Mouse (Mus musculus) embryonic facial prominence, embryonic 11.5 days (tissue): ENCODE results near the gene Slc12a7. TPM values are rescaled to one million over a fixed set of nuclear protein-coding genes. Genes with fewer than 3 reads are reported as not detected.

ENCODE experiments used
- ATAC-seq: fragments of 200-750 bp; cut with Nextera tagmentation; replicated peaks from 2 replicates; pipeline ENCODE4 v1.8.0; 2017; ENCODE audit warnings: low read depth; ENCODE audit not compliant: insufficient number of reproducible peaks, low FRiP score, low TSS enrichment
- DNase-seq: peaks from one replicate; pipeline ENCODE4 v3.0.0-alpha.2; 2015; ENCODE audit warnings: low spot score
- H3K27ac ChIP-seq: fragments of 300-500 bp; sonication (generic); replicated peaks from 2 replicates; pipeline ENCODE4 v1.5.1; 2014; ENCODE audit warnings: mild to moderate bottlenecking, low read depth, low read length, control low read depth
- H3K27me3 ChIP-seq: fragments of 300-500 bp; sonication (generic); 2 replicates; pipeline ENCODE4 v1.6.1; 2014; ENCODE audit warnings: mild to moderate bottlenecking, low read length, moderate library complexity, mixed read lengths; ENCODE audit not compliant: control insufficient read depth, insufficient read depth
- H3K36me3 ChIP-seq: fragments of 300-500 bp; sonication (generic); replicated peaks from 2 replicates; pipeline ENCODE4 v1.6.1; 2014; ENCODE audit warnings: low read depth, mild to moderate bottlenecking, low read length, moderate library complexity, mixed read lengths; ENCODE audit not compliant: control insufficient read depth, insufficient read depth
- H3K4me1 ChIP-seq: fragments of 300-500 bp; sonication (generic); 2 replicates; pipeline ENCODE4 v1.6.1; 2014; ENCODE audit warnings: low read length, mixed read lengths; ENCODE audit not compliant: control insufficient read depth, insufficient read depth
- H3K4me2 ChIP-seq: fragments of 300-500 bp; sonication (generic); 2 replicates; pipeline ENCODE4 v1.6.1; 2014; ENCODE audit warnings: low read depth, mild to moderate bottlenecking, control low read depth, low read length, moderate library complexity
- H3K4me3 ChIP-seq: fragments of 300-500 bp; sonication (generic); 2 replicates; pipeline ENCODE4 v1.5.1; 2014; ENCODE audit warnings: low read depth, low read length, control low read depth
- H3K9ac ChIP-seq: fragments of 300-500 bp; sonication (generic); replicated peaks from 2 replicates; pipeline ENCODE4 v1.6.1; 2014; ENCODE audit warnings: mild to moderate bottlenecking, control low read depth, low read length
- H3K9me3 ChIP-seq: fragments of 300-500 bp; sonication (generic); replicated peaks from 2 replicates; pipeline ENCODE4 v1.6.1; 2016; ENCODE audit warnings: mild to moderate bottlenecking, low read length, inconsistent platforms, mixed read lengths; ENCODE audit not compliant: control insufficient read depth
- WGBS: fragments of 180-500 bp; shearing (Covaris S2); extraction: QIAGEN DNeasy Blood & Tissue Kit; methylation state at CpG from one replicate; pipeline ENCODE4 v1.1.7; 2014; 5-methylcytosine and 5-hydroxymethylcytosine counted together
- polyA plus RNA-seq: library from polyadenylated mRNA; unstranded; fragments of >200 nt; fragmentation: Nextera tagmentation; extraction: Ambion mirVana; gene quantifications from 2 replicates; pipeline ENCODE4 v1.2.1, GENCODE M21; 2014

Gene Slc12a7
- polyA plus RNA-seq, 1 experiment from 2014 or later: 39.6 TPM

DNA sequence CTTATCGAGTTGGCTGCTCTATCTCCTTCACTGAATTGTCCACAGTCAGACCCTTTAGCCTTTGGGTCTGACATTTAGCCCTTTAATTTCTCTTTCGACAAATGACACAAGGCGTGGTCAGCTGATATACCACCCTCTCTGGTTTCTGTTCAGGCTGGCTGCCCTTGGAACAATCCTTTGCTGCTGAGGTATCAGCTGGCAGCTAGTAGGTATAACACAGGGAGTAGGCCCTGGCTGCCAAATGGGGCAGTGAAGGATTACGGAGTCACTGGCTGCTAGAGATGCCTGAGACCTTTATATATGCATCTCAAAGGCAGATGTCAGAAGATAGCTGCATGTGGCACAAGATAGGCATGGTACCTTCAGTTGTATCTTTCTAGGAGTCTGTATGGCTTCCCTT is 42.9 kb downstream of the Slc12a7 start:
- Histone ChIP-seq H3K4me3 (no peak overlapping the region), H3K9ac (no peak overlapping the region), H3K4me2 (no peak overlapping the region), H3K27me3 (no peaks in the 10 kb centered on the region), H3K27ac (no peak overlapping the region), H3K4me1 (no peaks in the 10 kb centered on the region; the same call in 1 of the 2 replicates), H3K9me3 (no peaks in the 10 kb centered on the region), H3K36me3 (no peaks in the 10 kb centered on the region; the same call in 1 of the 2 replicates)
- WGBS: 79% methylated on average over 4 of the region's 4 CpGs
- DNase-seq (no peak), ATAC-seq (no peak)

DNA sequence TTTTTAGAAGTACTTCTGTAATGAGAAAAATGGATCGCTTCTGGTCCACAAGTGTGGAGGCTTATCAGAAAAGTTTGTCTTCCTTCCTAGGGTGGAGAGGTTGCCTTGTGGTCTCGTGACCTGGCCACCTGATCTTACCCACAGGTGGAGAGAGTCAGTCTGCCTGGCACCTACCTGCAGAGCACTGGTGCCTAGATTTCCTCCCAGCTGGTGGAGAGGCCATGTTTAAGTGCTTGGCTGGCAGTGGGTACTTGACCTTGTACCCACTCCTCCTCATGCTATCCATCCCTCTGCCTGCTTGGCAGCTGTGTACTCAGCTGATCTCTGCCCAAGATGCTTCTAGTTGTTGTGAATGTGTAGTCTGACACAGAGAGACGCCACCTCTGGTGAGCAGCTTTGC is 44.7 kb downstream of the Slc12a7 start:
- no peak overlapping the region for H3K4me2 ChIP-seq
- H3K9me3 ChIP-seq: no peaks in the 10 kb centered on the region
- H3K9ac ChIP-seq: no peak overlapping the region
- no peak for ATAC-seq
- H3K4me3 ChIP-seq: no peak overlapping the region
- no peaks in the 10 kb centered on the region; the same call in 1 of the 2 replicates for H3K36me3 ChIP-seq
- DNase-seq: no peak
- 80% methylated on average over 3 of the region's 3 CpGs for WGBS
- H3K4me1 ChIP-seq: no peaks in the 10 kb centered on the region; the same call in 1 of the 2 replicates
- no peak overlapping the region for H3K27ac ChIP-seq
- no peaks in the 10 kb centered on the region for H3K27me3 ChIP-seq

DNA sequence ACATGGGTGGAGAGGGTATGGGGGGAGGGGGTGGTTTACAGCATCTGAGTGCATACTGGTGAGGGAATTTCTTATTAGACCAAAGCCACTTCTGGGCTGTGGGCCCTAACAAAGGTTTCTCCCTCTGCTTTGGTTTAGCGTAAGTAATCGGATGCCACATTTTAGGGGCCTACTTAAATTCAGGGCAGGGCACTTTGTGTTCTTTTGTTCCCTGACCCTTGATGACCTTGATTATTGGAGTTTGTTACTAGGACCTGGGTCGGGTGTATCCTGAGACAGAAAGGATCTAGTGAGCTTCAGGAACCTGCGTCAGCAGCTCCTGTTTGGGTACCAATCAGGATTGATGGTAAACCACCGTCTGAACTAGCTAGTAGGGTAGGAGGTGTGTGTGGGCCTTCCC is 49.6 kb downstream of the Slc12a7 start:
- no peak for ATAC-seq
- H3K9ac ChIP-seq: no peak overlapping the region
- H3K27me3 ChIP-seq: no peaks in the 10 kb centered on the region
- 55% methylated on average over 5 of the region's 5 CpGs for WGBS
- H3K27ac ChIP-seq: no peak overlapping the region
- DNase-seq: no peak
- no peaks in the 10 kb centered on the region; the same call in none of the 2 replicates for H3K36me3 ChIP-seq
- no peaks in the 10 kb centered on the region for H3K4me1 ChIP-seq
- no peak overlapping the region for H3K4me2 ChIP-seq
- no peak overlapping the region for H3K4me3 ChIP-seq
- H3K9me3 ChIP-seq: no peaks in the 10 kb centered on the region

DNA sequence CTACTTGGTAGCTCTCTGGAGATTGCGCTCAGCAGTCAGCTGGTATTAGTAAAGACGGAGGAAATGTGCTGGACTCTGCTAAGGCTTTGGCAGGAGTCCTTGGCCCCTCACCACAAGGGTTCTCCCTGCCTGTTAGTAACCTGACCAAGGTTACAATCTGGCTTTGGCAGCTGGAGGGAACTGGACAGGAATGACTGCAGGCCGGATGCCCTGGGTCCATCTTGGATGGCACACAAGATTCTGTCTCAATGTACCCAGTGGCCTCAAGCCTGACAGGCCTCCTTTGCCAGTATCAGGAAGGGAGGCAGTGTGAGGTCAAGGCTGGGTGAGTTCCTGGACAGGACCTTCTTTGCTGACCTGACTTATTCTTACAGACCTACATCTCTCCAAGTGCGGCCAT is 59.3 kb downstream of the Slc12a7 start:
- Histone ChIP-seq H3K4me1 (no peaks in the 10 kb centered on the region), H3K4me3 (no peak overlapping the region), H3K9me3 (no peaks in the 10 kb centered on the region), H3K36me3 (peaks cover 9% of the 10 kb centered on the region), H3K9ac (no peak overlapping the region), H3K4me2 (no peak overlapping the region), H3K27ac (no peak overlapping the region), H3K27me3 (no peaks in the 10 kb centered on the region)
- WGBS: 98% methylated on average over 4 of the region's 4 CpGs
- DNase-seq: no peak
- ATAC-seq: no peak

DNA sequence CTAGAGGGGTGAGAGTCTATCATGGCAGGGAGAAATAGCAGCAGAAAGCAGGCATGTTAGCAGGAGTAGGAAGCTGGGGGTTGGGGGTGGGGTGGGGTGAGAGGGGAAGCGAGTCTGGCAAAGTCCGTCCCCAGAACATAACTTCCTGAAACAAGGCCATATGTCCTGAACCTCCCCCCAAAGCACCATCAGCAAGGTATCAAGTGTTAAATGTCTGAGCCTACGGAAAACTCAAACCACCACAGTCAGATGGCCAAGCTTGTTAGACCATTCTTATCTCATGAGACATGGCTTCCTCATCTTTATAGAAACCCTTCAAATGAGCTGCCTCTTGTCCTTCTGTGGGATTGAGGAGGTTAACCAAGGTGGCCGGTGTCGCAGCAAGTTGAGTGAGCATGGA is 60.3 kb downstream of the Slc12a7 start:
- Histone ChIP-seq H3K27ac (no peak overlapping the region), H3K4me2 (no peak overlapping the region), H3K27me3 (no peaks in the 10 kb centered on the region), H3K9me3 (no peaks in the 10 kb centered on the region), H3K9ac (no peak overlapping the region), H3K4me3 (no peak overlapping the region), H3K36me3 (peaks cover 9% of the 10 kb centered on the region), H3K4me1 (no peaks in the 10 kb centered on the region)
- DNase-seq (no peak), ATAC-seq (no peak)
- 90% methylated on average over 5 of the region's 5 CpGs for WGBS

DNA sequence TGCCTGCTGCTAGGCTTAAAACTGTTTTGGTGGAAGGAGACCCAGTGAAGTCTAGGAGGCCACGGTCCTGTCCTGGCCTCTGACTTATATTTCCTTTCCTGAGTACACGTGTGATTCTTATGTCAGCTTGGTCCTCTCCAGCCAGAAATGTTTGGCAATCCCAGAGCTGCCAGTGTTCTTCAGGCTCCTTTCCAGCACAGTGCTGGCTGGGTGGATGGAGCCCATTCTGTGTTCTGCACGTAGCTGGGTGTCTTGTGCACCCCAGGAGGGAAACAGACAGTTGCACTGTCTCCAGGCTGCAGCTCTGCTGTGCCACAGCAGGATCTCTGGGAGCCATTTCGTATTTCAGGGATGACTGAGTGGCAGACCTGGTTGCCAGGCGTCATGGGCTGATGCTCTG is 66.2 kb downstream of the Slc12a7 start:
- H3K9me3 ChIP-seq: no peaks in the 10 kb centered on the region
- ATAC-seq (no peak), DNase-seq (no peak)
- no peaks in the 10 kb centered on the region for H3K4me1 ChIP-seq
- no peaks in the 10 kb centered on the region for H3K27me3 ChIP-seq
- 87% methylated on average over 5 of the region's 5 CpGs for WGBS
- H3K9ac ChIP-seq: no peak overlapping the region
- H3K4me3 ChIP-seq: no peak overlapping the region
- no peak overlapping the region for H3K4me2 ChIP-seq
- peaks cover 15% of the 10 kb centered on the region for H3K36me3 ChIP-seq
- H3K27ac ChIP-seq: no peak overlapping the region

DNA sequence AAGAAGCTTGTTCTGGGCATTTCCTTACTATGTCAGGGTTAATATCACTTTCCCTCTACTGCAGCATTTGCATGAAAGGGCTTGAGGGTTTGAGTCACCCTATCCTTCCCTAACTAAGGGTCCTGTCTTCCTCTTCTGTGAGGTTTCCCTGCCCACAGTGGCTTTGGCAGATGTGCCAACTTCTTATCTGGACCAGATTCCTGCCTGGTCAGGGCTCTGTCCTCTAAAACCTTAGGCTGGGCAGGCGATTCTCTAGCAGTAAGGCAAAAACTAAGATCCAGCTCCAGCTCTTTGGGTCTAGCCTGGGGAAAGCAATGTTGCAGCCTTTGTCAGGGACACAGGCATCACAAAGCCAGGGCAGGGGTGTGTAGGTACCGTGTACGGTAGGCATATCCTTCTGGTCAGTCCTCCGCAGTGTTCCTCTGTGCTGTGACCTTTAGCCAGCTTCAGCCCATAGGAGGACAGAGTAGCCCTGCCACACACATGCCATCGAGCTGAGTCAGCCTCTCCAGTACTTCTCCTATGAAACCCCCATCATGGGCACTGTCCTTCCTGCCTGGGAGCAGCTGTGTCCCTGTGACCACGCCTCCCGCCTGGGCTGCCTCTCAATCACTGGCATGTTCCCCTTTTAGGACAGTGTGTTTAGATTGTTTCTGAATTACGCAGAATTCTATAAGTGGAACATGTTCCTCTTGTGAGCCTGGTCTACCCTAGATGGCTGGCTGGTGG is 70.7 kb downstream of the Slc12a7 start:
- Histone ChIP-seq H3K4me1 (no peaks in the 10 kb centered on the region), H3K4me2 (no peak overlapping the region), H3K36me3 (peaks cover 14% of the 10 kb centered on the region), H3K27ac (no peak overlapping the region), H3K4me3 (no peak overlapping the region), H3K9me3 (no peaks in the 10 kb centered on the region), H3K27me3 (no peaks in the 10 kb centered on the region), H3K9ac (no peak overlapping the region)
- DNase-seq: no peak
- WGBS: 88% methylated on average over 8 of the region's 8 CpGs
- ATAC-seq: no peak; the same call in 1 of the 2 replicates

DNA sequence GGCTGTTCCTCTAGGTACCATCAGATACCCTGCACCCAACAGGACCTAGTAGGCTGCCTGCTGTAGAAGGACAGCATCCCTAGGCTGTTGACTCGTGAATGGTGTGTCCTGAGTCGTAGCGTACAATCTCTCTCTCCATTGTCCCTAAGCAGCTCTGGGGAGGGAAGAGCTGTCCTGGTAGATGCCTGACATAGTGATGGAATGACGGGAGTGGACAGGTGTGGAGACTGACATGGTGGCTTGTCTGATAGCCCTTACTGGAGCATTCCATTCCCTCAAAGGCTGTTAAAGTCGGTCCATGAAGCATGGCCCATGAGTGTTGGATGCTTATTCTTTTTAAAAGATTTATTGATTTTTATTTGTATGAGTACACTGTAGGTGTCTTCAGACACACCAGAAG is 72.0 kb downstream of the Slc12a7 start:
- Histone ChIP-seq H3K27ac (no peak overlapping the region), H3K4me3 (no peak overlapping the region), H3K4me2 (no peak overlapping the region), H3K9ac (no peak overlapping the region), H3K9me3 (no peaks in the 10 kb centered on the region), H3K36me3 (peaks cover 15% of the 10 kb centered on the region), H3K4me1 (no peaks in the 10 kb centered on the region), H3K27me3 (no peaks in the 10 kb centered on the region)
- no peak for DNase-seq
- 95% methylated on average over 5 of the region's 5 CpGs for WGBS
- no peak for ATAC-seq
